ENCODE assay signal across 10 mouse cellular contexts in the genomic region with DNA sequence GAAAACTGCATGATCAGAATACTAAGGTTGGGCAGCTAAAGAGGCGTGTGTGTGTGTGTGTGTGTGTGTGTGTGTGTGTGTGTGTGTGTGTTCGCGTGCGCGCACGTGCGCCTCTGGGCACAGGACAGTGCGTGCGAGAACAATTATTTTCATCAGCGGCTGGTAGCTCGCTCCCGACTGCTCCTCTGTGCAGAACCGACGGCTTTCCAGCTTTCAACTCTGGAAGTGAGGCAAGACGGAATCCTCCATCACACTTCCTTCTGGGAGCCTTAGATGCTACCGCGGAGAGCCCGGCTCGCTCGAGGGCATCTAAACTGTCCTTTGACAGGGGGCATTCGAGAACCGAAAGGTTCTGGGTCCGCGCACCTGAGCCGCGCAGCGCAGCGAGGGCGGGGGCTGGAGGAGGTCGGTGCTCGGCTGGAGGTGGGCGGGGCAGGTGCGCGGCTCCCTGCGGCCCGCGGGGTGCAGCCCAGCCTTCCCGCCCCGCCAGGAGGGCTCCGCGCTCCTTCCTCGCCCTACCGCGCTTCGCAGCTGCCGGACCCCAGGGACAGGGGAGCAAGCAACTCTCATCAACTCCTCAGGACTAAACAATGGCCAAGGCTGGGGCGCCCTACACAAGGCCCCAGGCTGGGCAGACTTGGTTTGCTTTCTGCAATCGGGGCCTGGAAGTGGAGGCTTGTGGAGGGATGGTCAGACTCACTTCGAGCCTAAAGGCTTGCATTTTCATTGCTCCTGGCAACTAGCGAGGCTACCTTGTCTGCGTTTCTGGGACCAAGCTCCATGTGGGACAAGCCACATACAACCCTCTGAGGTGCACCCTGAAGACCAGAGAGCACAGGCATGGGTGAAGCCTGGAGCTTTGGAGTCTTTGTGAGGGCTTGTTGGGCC. TPM values are rescaled to one million over a fixed set of nuclear protein-coding genes. Genes with fewer than 3 reads are reported as not detected.
DNase-seq lines count a peak whose midpoint lies in the region; ATAC-seq and TF ChIP-seq lines count a peak whose summit lies in the region.
"Had no signal": no experiment of that assay in that cellular context is flagged by ENCODE, and none has a peak within 500 bp of the region (broad histone marks: within the 10 kb centered on the region; RNA-seq: fewer than 3 reads in every experiment).

Gene Gm10837 (plus strand): TSS at position 146 of the 888 bp plus-strand sequence.

- peaks cover 55% of the 10 kb centered on the region for H3K27me3 ChIP-seq in kidney, postnatal 0 days (ENCODE audit: insufficient read depth, low read length)
- H3K27me3 ChIP-seq in hindbrain, embryonic 10.5 days (ENCODE audit: insufficient read depth, poor library complexity, severe bottlenecking): peaks cover 82% of the 10 kb centered on the region
- H3K27me3 ChIP-seq in midbrain, embryonic 13.5 days: peaks cover 72% of the 10 kb centered on the region

- H3K4me2 ChIP-seq in kidney, postnatal 0 days (ENCODE audit: low read length): peak within 1 kb of the TSS; percentile 38; the same call in 1 of the 2 replicates
- peak within 1 kb of the TSS; percentile 51 for H3K4me2 ChIP-seq in midbrain, embryonic 13.5 days (replicated peaks)

- no peak within 1 kb of the TSS for H3K27ac ChIP-seq in kidney, postnatal 0 days
- H3K27ac ChIP-seq in hindbrain, embryonic 10.5 days: peak within 1 kb of the TSS; percentile 81
- peak within 1 kb of the TSS; percentile 49 for H3K27ac ChIP-seq in midbrain, embryonic 13.5 days

- H3K9me3 ChIP-seq in kidney, postnatal 0 days (replicated peaks; ENCODE audit: low read length): no peaks in the 10 kb centered on the region
- peaks cover 8% of the 10 kb centered on the region; the same call in 1 of the 2 replicates for H3K9me3 ChIP-seq in hindbrain, embryonic 10.5 days
- peaks cover 3% of the 10 kb centered on the region; the same call in 1 of the 2 replicates for H3K9me3 ChIP-seq in midbrain, embryonic 13.5 days

- peaks cover 4% of the 10 kb centered on the region; the same call in 1 of the 2 replicates for H3K4me1 ChIP-seq in kidney, postnatal 0 days (replicated peaks; ENCODE audit: insufficient read depth, low read length)
- H3K4me1 ChIP-seq in hindbrain, embryonic 10.5 days (replicated peaks): peaks cover 22% of the 10 kb centered on the region
- peaks cover 12% of the 10 kb centered on the region for H3K4me1 ChIP-seq in midbrain, embryonic 13.5 days (replicated peaks)

- H3K9ac ChIP-seq in kidney, postnatal 0 days (ENCODE audit: low read depth, low read length): no peak within 1 kb of the TSS
- no peak within 1 kb of the TSS; the same call in 1 of the 2 replicates for H3K9ac ChIP-seq in midbrain, embryonic 13.5 days (replicated peaks)

- WGBS in kidney, postnatal 0 days: 2% methylated on average over 51 of the region's 51 CpGs
- WGBS in hindbrain, embryonic 10.5 days: under 1% methylated on average over 51 of the region's 51 CpGs
- WGBS in midbrain, embryonic 13.5 days: 2% methylated on average over 51 of the region's 51 CpGs

- DNase-seq in kidney, postnatal 0 days (ENCODE audit: low spot score): no peak
- DNase-seq in kidney, adult 8-10 months: no peak
- DNase-seq in cerebellum, adult 9-11 months: peak; percentile 77
- peak; percentile 68 for DNase-seq in hindbrain, embryonic 10.5 days (ENCODE audit: low spot score)
- DNase-seq in frontal cortex, adult 2 months (ENCODE audit: extremely low spot score in 1 of 2, low spot score in 1 of 2): no peak
- DNase-seq in ovary, postnatal 14 days (ENCODE audit: low spot score): no peak
- DNase-seq in spleen, postnatal 14 days (ENCODE audit: low spot score in 2 of 2): no peak

- no peak for TF ChIP-seq CTCF in kidney, postnatal 0 days (IDR thresholded peaks at IDR 0.05; ENCODE audit: low read depth)

- H3K36me3 ChIP-seq in kidney, postnatal 0 days (ENCODE audit: insufficient read depth, low read length): no peaks in the 10 kb centered on the region
- no peaks in the 10 kb centered on the region for H3K36me3 ChIP-seq in hindbrain, embryonic 10.5 days
- no peaks in the 10 kb centered on the region for H3K36me3 ChIP-seq in midbrain, embryonic 13.5 days

- peak; percentile 54; the same call in 1 of the 2 replicates for ATAC-seq in kidney, postnatal 0 days (replicated peaks; ENCODE audit: low FRiP score, low read depth)
- ATAC-seq in midbrain, embryonic 13.5 days: peak; percentile 84
- ATAC-seq: Patski had no signal

- H3K4me3 ChIP-seq in kidney, postnatal 0 days (replicated peaks; ENCODE audit: low read depth, low read length): 0 out of 2 replicates have a peak within 1 kb of the TSS, but pooled peaks have one; percentile 14
- H3K4me3 ChIP-seq in hindbrain, embryonic 10.5 days: peak within 1 kb of the TSS; percentile 52
- H3K4me3 ChIP-seq in midbrain, embryonic 13.5 days (replicated peaks): peak within 1 kb of the TSS; percentile 33

RNA-seq across cellular contexts. Expression of gene Gm10837, which starts in this region (rescaled TPM):
- polyA plus RNA-seq in kidney, postnatal 0 days (2015; fragmentation: Nextera tagmentation; extraction: Ambion mirVana): not detected in 2 replicates
- polyA plus RNA-seq in hindbrain, embryonic 10.5 days (2016; fragmentation: Nextera tagmentation; extraction: Ambion mirVana): 0.24 and 0.29 TPM in 2 replicates
- 0.43 and 0.73 TPM in 2 replicates for polyA plus RNA-seq in midbrain, embryonic 13.5 days (2015; fragmentation: Nextera tagmentation; extraction: Ambion mirVana)
- not detected in 2 replicates for polyA plus RNA-seq in frontal cortex, adult 2 months (2012; rRNA removed)
- polyA plus RNA-seq: liver, adult 2 months; Patski had no signal

Comparison
In these comparisons a context has a peak if more than half of its experiments do, and no peak if none do; other contexts are left out.
1. Peak in ATAC-seq, H3K4me3 ChIP-seq and H3K4me2 ChIP-seq in kidney, postnatal 0 days; RNA of the gene not detected or under 1 TPM.
2. Peak in DNase-seq, H3K4me3 ChIP-seq and H3K27ac ChIP-seq in hindbrain, embryonic 10.5 days; RNA of the gene not detected or under 1 TPM.
3. Peak in ATAC-seq, H3K4me3 ChIP-seq, H3K27ac ChIP-seq and H3K4me2 ChIP-seq in midbrain, embryonic 13.5 days; RNA of the gene not detected or under 1 TPM.